Mouse (Mus musculus) intestine, embryonic 14.5 days (tissue): ENCODE data around the gene Cdc14a. TPM values are rescaled to one million over a fixed set of nuclear protein-coding genes. Genes with fewer than 3 reads are reported as not detected.

Experiments used
- ATAC-seq: fragments of 200-750 bp; cut with Nextera tagmentation; replicated peaks from 2 replicates; pipeline ENCODE4 v1.8.0; 2017; ENCODE audit warnings: low read depth, moderate number of reproducible peaks, moderate TSS enrichment, moderate library complexity; ENCODE audit not compliant: low FRiP score, low TSS enrichment
- DNase-seq: peaks from one replicate; pipeline ENCODE4 v3.0.0-alpha.2; 2018; ENCODE audit warnings: low spot score
- H3K27ac ChIP-seq: fragments of 300-500 bp; sonication (generic); 2 replicates; pipeline ENCODE4 v1.5.1; 2014; ENCODE audit warnings: low read depth, mild to moderate bottlenecking, control low read depth
- H3K27me3 ChIP-seq: fragments of 300-500 bp; sonication (generic); replicated peaks from 2 replicates; pipeline ENCODE4 v1.6.1; 2014; ENCODE audit warnings: low read length, control low read depth; ENCODE audit not compliant: control insufficient read depth, insufficient read depth
- H3K36me3 ChIP-seq: fragments of 300-500 bp; sonication (generic); 2 replicates; pipeline ENCODE4 v1.6.1; 2014; ENCODE audit warnings: low read length, control low read depth; ENCODE audit not compliant: control insufficient read depth, insufficient read depth
- H3K4me1 ChIP-seq: fragments of 300-500 bp; sonication (generic); replicated peaks from 2 replicates; pipeline ENCODE4 v1.6.1; 2014; ENCODE audit warnings: low read length, control low read depth, mixed read lengths; ENCODE audit not compliant: control insufficient read depth, insufficient read depth
- H3K4me2 ChIP-seq: fragments of 300-500 bp; sonication (generic); 2 replicates; pipeline ENCODE4 v1.6.1; 2014; ENCODE audit warnings: low read length
- H3K4me3 ChIP-seq: fragments of 300-500 bp; sonication (generic); 2 replicates; pipeline ENCODE4 v1.5.1; 2014; ENCODE audit warnings: low read depth, low read length, control low read depth, mixed read lengths
- H3K9ac ChIP-seq: fragments of 300-500 bp; sonication (generic); 2 replicates; pipeline ENCODE4 v1.6.1; 2014; ENCODE audit warnings: mild to moderate bottlenecking, low read length
- H3K9me3 ChIP-seq: fragments of 300-500 bp; sonication (generic); 2 replicates; pipeline ENCODE4 v1.6.1; 2016; ENCODE audit warnings: low read length, control low read depth; ENCODE audit not compliant: control insufficient read depth
- WGBS: fragments of 180-500 bp; shearing (Covaris S2); extraction: QIAGEN DNeasy Blood & Tissue Kit; methylation state at CpG from one replicate; pipeline ENCODE4 v1.1.7; 2014; 5-methylcytosine and 5-hydroxymethylcytosine counted together
- polyA plus RNA-seq: library from polyadenylated mRNA; unstranded; fragments of >200 nt; fragmentation: Nextera tagmentation; extraction: Ambion mirVana; gene quantifications from 2 replicates; pipeline ENCODE4 v1.2.1, GENCODE M21; 2014

Gene Cdc14a
- polyA plus RNA-seq, 1 experiment from 2014 or later: 8.8 TPM

GRCm38 (mm10) chr3:116422795-116423352 is 958 bp downstream of the Cdc14a start:
- H3K9ac ChIP-seq: peak overlapping the region; percentile 65
- peak overlapping the region; percentile 90 for H3K4me2 ChIP-seq
- H3K9me3 ChIP-seq: no peaks in the 10 kb centered on the region
- peak overlapping the region; percentile 72 for H3K4me3 ChIP-seq
- no peaks in the 10 kb centered on the region for H3K27me3 ChIP-seq
- peak; percentile 26 for ATAC-seq
- DNase-seq: peak; percentile 84
- 0 out of 2 replicates have a peak, but pooled peaks cover 9% of the 10 kb centered on the region for H3K36me3 ChIP-seq
- 2% methylated on average over 23 of the region's 23 CpGs for WGBS
- peak overlapping the region; percentile 93 for H3K27ac ChIP-seq
- H3K4me1 ChIP-seq: peaks cover 6% of the 10 kb centered on the region; the same call in 1 of the 2 replicates

GRCm38 (mm10) chr3:116422074-116422473 is 1.8 kb downstream of the Cdc14a start:
- Histone ChIP-seq H3K9ac (no peak overlapping the region), H3K4me2 (peak overlapping the region; percentile 90), H3K27me3 (no peaks in the 10 kb centered on the region), H3K36me3 (peaks cover 12% of the 10 kb centered on the region; the same call in 1 of the 2 replicates), H3K27ac (no peak overlapping the region), H3K9me3 (no peaks in the 10 kb centered on the region), H3K4me3 (peak overlapping the region; percentile 72; the same call in 1 of the 2 replicates), H3K4me1 (peaks cover 6% of the 10 kb centered on the region; the same call in 1 of the 2 replicates)
- no peak for ATAC-seq
- WGBS: 41% methylated on average over 8 of the region's 8 CpGs
- no peak for DNase-seq

GRCm38 (mm10) chr3:116421121-116421520 is 2.7 kb downstream of the Cdc14a start:
- H3K4me3 ChIP-seq: no peak overlapping the region
- H3K4me2 ChIP-seq: no peak overlapping the region
- peaks cover 6% of the 10 kb centered on the region; the same call in 1 of the 2 replicates for H3K4me1 ChIP-seq
- H3K9ac ChIP-seq: no peak overlapping the region
- H3K9me3 ChIP-seq: no peaks in the 10 kb centered on the region
- peaks cover 15% of the 10 kb centered on the region; the same call in 1 of the 2 replicates for H3K36me3 ChIP-seq
- DNase-seq (no peak), ATAC-seq (no peak)
- H3K27ac ChIP-seq: no peak overlapping the region
- no peaks in the 10 kb centered on the region for H3K27me3 ChIP-seq
- 60% methylated on average over 6 of the region's 6 CpGs for WGBS

- peaks cover 20% of the 10 kb centered on the region; the same call in 1 of the 2 replicates for H3K36me3 ChIP-seq
- no peaks in the 10 kb centered on the region for H3K27me3 ChIP-seq
- ATAC-seq (no peak), DNase-seq (no peak)
- no peak overlapping the region for H3K27ac ChIP-seq
- H3K4me2 ChIP-seq: no peak overlapping the region
- WGBS: 84% methylated on average over 11 of the region's 11 CpGs
- H3K4me3 ChIP-seq: no peak overlapping the region
- H3K9ac ChIP-seq: no peak overlapping the region
- H3K4me1 ChIP-seq: peaks cover 6% of the 10 kb centered on the region; the same call in 1 of the 2 replicates
- no peaks in the 10 kb centered on the region for H3K9me3 ChIP-seq
Observed at GRCm38 (mm10) chr3:116419791-116420190, 4.0 kb downstream of the Cdc14a start.

- Histone ChIP-seq H3K27ac (no peak overlapping the region), H3K4me1 (peaks cover 17% of the 10 kb centered on the region; the same call in 1 of the 2 replicates), H3K36me3 (peaks cover 19% of the 10 kb centered on the region), H3K4me2 (no peak overlapping the region), H3K27me3 (no peaks in the 10 kb centered on the region), H3K4me3 (no peak overlapping the region), H3K9me3 (no peaks in the 10 kb centered on the region), H3K9ac (no peak overlapping the region)
- ATAC-seq: peak; percentile 67
- WGBS: 72% methylated on average over 3 of the region's 3 CpGs
- DNase-seq: no peak
Observed at GRCm38 (mm10) chr3:116414451-116414860, 9.4 kb downstream of the Cdc14a start.

GRCm38 (mm10) chr3:116412954-116413724 is 10.7 kb downstream of the Cdc14a start:
- Histone ChIP-seq H3K9me3 (no peaks in the 10 kb centered on the region), H3K4me1 (peaks cover 17% of the 10 kb centered on the region; the same call in 1 of the 2 replicates), H3K27ac (no peak overlapping the region), H3K36me3 (peaks cover 16% of the 10 kb centered on the region), H3K4me2 (no peak overlapping the region), H3K27me3 (no peaks in the 10 kb centered on the region), H3K9ac (no peak overlapping the region), H3K4me3 (no peak overlapping the region)
- DNase-seq (no peak), ATAC-seq (no peak)
- WGBS: 86% methylated on average over 4 of the region's 4 CpGs

GRCm38 (mm10) chr3:116410051-116410450 is 13.8 kb downstream of the Cdc14a start:
- no peak for ATAC-seq
- no peak for DNase-seq
- peaks cover 5% of the 10 kb centered on the region; the same call in 1 of the 2 replicates for H3K36me3 ChIP-seq
- H3K4me2 ChIP-seq: peak overlapping the region; percentile 30; the same call in 1 of the 2 replicates
- no peak overlapping the region for H3K4me3 ChIP-seq
- no peak overlapping the region for H3K27ac ChIP-seq
- H3K9me3 ChIP-seq: no peaks in the 10 kb centered on the region
- 21% methylated on average over 7 of the region's 7 CpGs for WGBS
- no peak overlapping the region for H3K9ac ChIP-seq
- no peaks in the 10 kb centered on the region for H3K27me3 ChIP-seq
- peaks cover 17% of the 10 kb centered on the region; the same call in 1 of the 2 replicates for H3K4me1 ChIP-seq

GRCm38 (mm10) chr3:116409486-116409885 is 14.3 kb downstream of the Cdc14a start:
- peaks cover 17% of the 10 kb centered on the region; the same call in 1 of the 2 replicates for H3K4me1 ChIP-seq
- H3K27me3 ChIP-seq: no peaks in the 10 kb centered on the region
- H3K4me2 ChIP-seq: no peak overlapping the region
- DNase-seq: no peak
- no peak overlapping the region for H3K4me3 ChIP-seq
- peaks cover 2% of the 10 kb centered on the region; the same call in 1 of the 2 replicates for H3K36me3 ChIP-seq
- H3K9me3 ChIP-seq: no peaks in the 10 kb centered on the region
- no peak for ATAC-seq
- H3K27ac ChIP-seq: no peak overlapping the region
- WGBS: 39% methylated on average over 8 of the region's 8 CpGs
- H3K9ac ChIP-seq: no peak overlapping the region
